Mouse (Mus musculus): ENCODE data around the gene Tox3. TPM values are rescaled to one million over a fixed set of nuclear protein-coding genes. Genes with fewer than 3 reads are reported as not detected.
A peak's percentile ranks its signal among the peaks of the same experiment; 100 is the strongest.

Gene Tox3
- polyA plus RNA-seq, 1 experiment from 2014 or later, result 0.06 TPM

DNA sequence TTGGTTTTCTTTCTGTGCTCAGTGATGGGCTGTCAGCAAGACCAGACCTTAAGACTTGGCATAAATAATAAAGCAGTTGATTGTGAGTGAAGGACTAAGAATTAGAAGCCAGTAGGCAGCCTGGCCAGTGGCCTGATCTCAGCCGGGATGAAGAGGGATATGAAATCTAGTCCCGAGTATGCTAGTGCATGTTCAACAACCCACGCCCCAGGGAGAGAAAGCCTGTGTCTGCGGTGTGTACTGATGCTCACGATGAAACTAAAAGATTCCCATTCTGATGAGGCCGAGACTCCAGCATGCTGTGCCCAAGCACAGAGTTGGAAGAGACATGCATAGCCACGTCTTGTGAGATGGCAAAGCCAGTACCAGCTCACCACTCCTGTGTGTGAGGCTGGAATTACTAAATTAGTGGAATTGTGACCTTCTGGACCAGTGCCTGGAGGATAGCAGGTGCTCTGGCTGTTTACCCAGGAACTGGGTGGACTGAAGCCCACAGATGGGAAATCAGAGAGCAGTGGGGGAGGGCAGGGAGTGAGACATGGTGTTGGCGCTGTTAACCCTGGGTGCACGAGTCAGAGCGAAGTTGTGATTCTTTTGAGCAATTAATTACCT lies 23.6 kb upstream of the Tox3 start:
- WGBS (ENCODE audit: insufficient replicate concordance), result 68% methylated on average over 10 of the region's 10 CpGs
- no peaks in the 10 kb centered on the region for H3K4me1 ChIP-seq (ENCODE audit: insufficient read depth)
- H3K4me3 ChIP-seq (ENCODE audit: low read depth, low read length), result no peak overlapping the region
- DNase-seq (peak; percentile 16), ATAC-seq (no peak)
- H3K27ac ChIP-seq (ENCODE audit: low read depth), result no peak overlapping the region
- no peaks in the 10 kb centered on the region for H3K9me3 ChIP-seq (ENCODE audit: low read length)
- no peak overlapping the region for H3K9ac ChIP-seq (replicated peaks)
- no peaks in the 10 kb centered on the region for H3K27me3 ChIP-seq (ENCODE audit: insufficient read depth, low read length)
- no peak for TF ChIP-seq EP300 (IDR thresholded peaks at IDR 0.05; ENCODE audit: low read depth)
- no peak overlapping the region for H3K4me2 ChIP-seq (ENCODE audit: low read depth, low read length)
- no peaks in the 10 kb centered on the region for H3K36me3 ChIP-seq (replicated peaks; ENCODE audit: insufficient read depth, low read length)

GRCm38 (mm10) chr8:90369876-90370275 lies 21.7 kb upstream of the Tox3 start:
- TF ChIP-seq EP300 (IDR thresholded peaks at IDR 0.05; ENCODE audit: low read depth), result no peak
- no peak for TF ChIP-seq CTCF (IDR thresholded peaks at IDR 0.05; ENCODE audit: low read depth)
- Histone ChIP-seq H3K4me2 (ENCODE audit: low read depth, low read length) (no peak overlapping the region), H3K4me1 (ENCODE audit: insufficient read depth) (no peaks in the 10 kb centered on the region), H3K9ac (replicated peaks) (no peak overlapping the region), H3K27ac (ENCODE audit: low read depth) (0 out of 2 replicates have a peak overlapping the region, but pooled peaks have one; percentile 11), H3K4me3 (ENCODE audit: low read depth, low read length) (no peak overlapping the region), H3K9me3 (ENCODE audit: low read length) (no peaks in the 10 kb centered on the region), H3K36me3 (replicated peaks; ENCODE audit: insufficient read depth, low read length) (no peaks in the 10 kb centered on the region), H3K27me3 (ENCODE audit: insufficient read depth, low read length) (no peaks in the 10 kb centered on the region)
- ATAC-seq (no peak), DNase-seq (no peak)
- 11% methylated on average over 3 of the region's 3 CpGs for WGBS (ENCODE audit: insufficient replicate concordance)

- ATAC-seq, result no peak
- no peak for DNase-seq
- Histone ChIP-seq H3K27ac (ENCODE audit: low read depth) (no peak overlapping the region), H3K9me3 (ENCODE audit: low read length) (no peaks in the 10 kb centered on the region), H3K4me1 (ENCODE audit: insufficient read depth) (no peaks in the 10 kb centered on the region), H3K27me3 (ENCODE audit: insufficient read depth, low read length) (no peaks in the 10 kb centered on the region), H3K9ac (replicated peaks) (no peak overlapping the region), H3K4me3 (ENCODE audit: low read depth, low read length) (no peak overlapping the region), H3K4me2 (ENCODE audit: low read depth, low read length) (no peak overlapping the region), H3K36me3 (replicated peaks; ENCODE audit: insufficient read depth, low read length) (no peaks in the 10 kb centered on the region)
- no peak for TF ChIP-seq CTCF (IDR thresholded peaks at IDR 0.05; ENCODE audit: low read depth)
- TF ChIP-seq EP300 (IDR thresholded peaks at IDR 0.05; ENCODE audit: low read depth), result no peak
- WGBS (ENCODE audit: insufficient replicate concordance), result 13% methylated on average over 3 of the region's 3 CpGs
Observed at GRCm38 (mm10) chr8:90356729-90357128, 8.6 kb upstream of the Tox3 start.

DNA sequence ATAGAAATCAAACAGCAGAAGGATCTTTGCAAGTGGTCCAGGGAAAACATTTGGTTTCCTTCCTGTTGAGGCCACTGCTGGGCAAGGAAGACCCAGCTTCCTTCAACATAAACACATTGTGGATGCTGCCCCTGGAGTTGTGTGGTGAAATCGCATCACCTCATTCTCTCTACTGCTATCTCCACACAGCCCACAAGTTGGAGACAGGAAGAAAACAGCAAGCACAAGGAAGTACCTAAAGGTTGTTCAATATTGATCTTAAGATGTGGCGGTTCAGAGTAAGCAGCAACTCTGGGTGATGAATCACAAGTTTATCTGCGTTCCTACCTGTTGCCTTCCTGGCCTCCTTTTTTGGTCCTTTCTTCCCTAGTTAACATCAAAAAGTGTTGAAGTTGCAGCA lies 6.6 kb upstream of the Tox3 start:
- WGBS (ENCODE audit: insufficient replicate concordance), result 72% methylated on average over 3 of the region's 3 CpGs
- Histone ChIP-seq H3K9ac (replicated peaks) (no peak overlapping the region), H3K4me1 (ENCODE audit: insufficient read depth) (no peaks in the 10 kb centered on the region), H3K4me3 (ENCODE audit: low read depth, low read length) (no peak overlapping the region), H3K36me3 (replicated peaks; ENCODE audit: insufficient read depth, low read length) (no peaks in the 10 kb centered on the region), H3K27me3 (ENCODE audit: insufficient read depth, low read length) (no peaks in the 10 kb centered on the region; the same call in 1 of the 2 replicates), H3K4me2 (ENCODE audit: low read depth, low read length) (no peak overlapping the region), H3K9me3 (ENCODE audit: low read length) (no peaks in the 10 kb centered on the region), H3K27ac (ENCODE audit: low read depth) (no peak overlapping the region)
- TF ChIP-seq CTCF (IDR thresholded peaks at IDR 0.05; ENCODE audit: low read depth) (no peak), EP300 (IDR thresholded peaks at IDR 0.05; ENCODE audit: low read depth) (no peak)
- no peak for DNase-seq
- ATAC-seq, result no peak

DNA sequence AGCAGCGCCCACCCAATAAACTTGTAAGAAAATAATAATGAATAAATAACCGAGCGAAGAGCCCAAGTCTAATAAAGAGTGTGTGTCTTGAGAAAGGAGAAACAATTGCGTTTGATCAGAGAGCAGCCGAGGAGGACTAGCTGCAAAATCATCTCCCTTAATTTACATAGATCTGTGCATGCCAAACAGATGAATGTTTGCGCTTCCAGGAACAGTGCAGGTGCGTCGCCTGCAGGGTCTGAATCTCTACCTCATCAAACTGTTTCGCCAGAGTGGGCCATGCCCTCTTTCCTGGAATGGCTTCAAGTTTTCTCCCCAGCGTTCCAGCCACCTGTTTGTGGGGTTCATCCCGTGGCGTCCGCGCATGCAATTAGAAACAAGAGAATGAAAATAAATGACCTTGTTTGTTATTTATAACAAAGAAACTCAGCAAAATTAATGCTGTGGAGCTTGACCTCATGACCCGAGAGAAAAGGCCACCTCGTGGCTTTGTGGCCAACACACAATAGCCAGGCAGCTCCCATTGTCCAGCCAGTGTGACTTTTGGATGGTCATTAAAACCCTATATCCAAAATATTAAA lies 5.9 kb upstream of the Tox3 start:
- no peaks in the 10 kb centered on the region for H3K9me3 ChIP-seq (ENCODE audit: low read length)
- 69% methylated on average over 16 of the region's 16 CpGs for WGBS (ENCODE audit: insufficient replicate concordance)
- no peak overlapping the region for H3K27ac ChIP-seq (ENCODE audit: low read depth)
- H3K4me2 ChIP-seq (ENCODE audit: low read depth, low read length), result no peak overlapping the region
- H3K4me1 ChIP-seq (ENCODE audit: insufficient read depth), result no peaks in the 10 kb centered on the region
- no peak overlapping the region for H3K4me3 ChIP-seq (ENCODE audit: low read depth, low read length)
- DNase-seq (no peak), ATAC-seq (no peak)
- no peak for TF ChIP-seq EP300 (IDR thresholded peaks at IDR 0.05; ENCODE audit: low read depth)
- TF ChIP-seq CTCF (IDR thresholded peaks at IDR 0.05; ENCODE audit: low read depth), result no peak
- no peaks in the 10 kb centered on the region; the same call in 1 of the 2 replicates for H3K27me3 ChIP-seq (ENCODE audit: insufficient read depth, low read length)
- no peak overlapping the region for H3K9ac ChIP-seq (replicated peaks)
- H3K36me3 ChIP-seq (replicated peaks; ENCODE audit: insufficient read depth, low read length), result no peaks in the 10 kb centered on the region

GRCm38 (mm10) chr8:90353499-90353898 lies 5.4 kb upstream of the Tox3 start:
- 67% methylated on average over 2 of the region's 2 CpGs for WGBS (ENCODE audit: insufficient replicate concordance)
- Histone ChIP-seq H3K27ac (ENCODE audit: low read depth) (no peak overlapping the region), H3K4me1 (ENCODE audit: insufficient read depth) (no peaks in the 10 kb centered on the region), H3K36me3 (replicated peaks; ENCODE audit: insufficient read depth, low read length) (no peaks in the 10 kb centered on the region), H3K4me3 (ENCODE audit: low read depth, low read length) (no peak overlapping the region), H3K4me2 (ENCODE audit: low read depth, low read length) (no peak overlapping the region), H3K9me3 (ENCODE audit: low read length) (no peaks in the 10 kb centered on the region), H3K9ac (replicated peaks) (no peak overlapping the region), H3K27me3 (ENCODE audit: insufficient read depth, low read length) (peaks cover 5% of the 10 kb centered on the region; the same call in 1 of the 2 replicates)
- TF ChIP-seq EP300 (IDR thresholded peaks at IDR 0.05; ENCODE audit: low read depth) (no peak), CTCF (IDR thresholded peaks at IDR 0.05; ENCODE audit: low read depth) (no peak)
- DNase-seq (no peak), ATAC-seq (no peak)
